Mouse (Mus musculus): ENCODE results near the gene Hdac5. TPM values are rescaled to one million over a fixed set of nuclear protein-coding genes. Genes with fewer than 3 reads are reported as not detected.

Gene Hdac5
- polyA plus RNA-seq, 1 experiment from 2014 or later = 17.7 TPM

GRCm38 (mm10) chr11:102219247-102219993 is 10.5 kb downstream of the Hdac5 start:
- Histone ChIP-seq H3K9me3 (ENCODE audit: low read length) (no peaks in the 10 kb centered on the region), H3K27ac (ENCODE audit: low read depth) (peak overlapping the region; percentile 87), H3K4me3 (ENCODE audit: low read depth, low read length) (peak overlapping the region; percentile 62; the same call in 1 of the 2 replicates), H3K36me3 (replicated peaks; ENCODE audit: insufficient read depth, low read length) (no peaks in the 10 kb centered on the region), H3K9ac (replicated peaks) (peak overlapping the region; percentile 77), H3K27me3 (ENCODE audit: insufficient read depth, low read length) (no peaks in the 10 kb centered on the region), H3K4me1 (ENCODE audit: insufficient read depth) (peaks cover 66% of the 10 kb centered on the region), H3K4me2 (ENCODE audit: low read depth, low read length) (peak overlapping the region; percentile 80)
- WGBS (ENCODE audit: insufficient replicate concordance) = 45% methylated on average over 14 of the region's 14 CpGs
- ATAC-seq (no peak), DNase-seq (peak; percentile 56)
- TF ChIP-seq EP300 (IDR thresholded peaks at IDR 0.05; ENCODE audit: low read depth) = no peak

DNA sequence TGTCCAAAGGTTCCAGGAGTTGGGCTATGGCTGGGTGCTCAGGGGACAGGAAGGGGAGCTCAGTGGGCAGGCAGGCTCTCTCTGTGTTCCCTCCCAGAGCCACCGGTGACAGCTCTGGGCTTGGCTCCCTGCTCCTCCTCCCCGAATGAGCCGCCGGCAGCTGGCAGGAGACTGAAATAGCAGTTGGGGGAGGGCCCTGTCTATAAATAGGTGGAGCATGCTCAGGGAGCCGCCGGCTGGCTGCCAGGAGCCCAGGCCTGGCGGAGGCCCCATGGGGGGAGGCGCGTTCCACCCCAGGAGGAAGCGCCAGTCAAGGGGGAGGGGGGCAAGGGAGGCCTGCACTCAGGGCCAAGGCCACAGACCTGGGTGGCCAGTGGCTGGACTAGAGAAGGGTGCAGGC is 11.2 kb downstream of the Hdac5 start:
- Histone ChIP-seq H3K4me3 (ENCODE audit: low read depth, low read length) (peak overlapping the region; percentile 62), H3K36me3 (replicated peaks; ENCODE audit: insufficient read depth, low read length) (no peaks in the 10 kb centered on the region), H3K9me3 (ENCODE audit: low read length) (no peaks in the 10 kb centered on the region), H3K4me2 (ENCODE audit: low read depth, low read length) (peak overlapping the region; percentile 80), H3K27me3 (ENCODE audit: insufficient read depth, low read length) (no peaks in the 10 kb centered on the region), H3K4me1 (ENCODE audit: insufficient read depth) (peaks cover 70% of the 10 kb centered on the region), H3K9ac (replicated peaks) (peak overlapping the region; percentile 77), H3K27ac (ENCODE audit: low read depth) (peak overlapping the region; percentile 87)
- 0 out of 2 replicates have a peak, but pooled peaks have one; percentile 13 for TF ChIP-seq CTCF (IDR thresholded peaks at IDR 0.05; ENCODE audit: low read depth)
- TF ChIP-seq EP300 (IDR thresholded peaks at IDR 0.05; ENCODE audit: low read depth) = peak; percentile 53; the same call in 1 of the 2 replicates
- DNase-seq (peak; percentile 92), ATAC-seq (peak; percentile 82)
- WGBS (ENCODE audit: insufficient replicate concordance) = 0% methylated on average over 8 of the region's 10 CpGs

- H3K4me2 ChIP-seq (ENCODE audit: low read depth, low read length) = peak overlapping the region; percentile 80
- no peaks in the 10 kb centered on the region for H3K9me3 ChIP-seq (ENCODE audit: low read length)
- peak overlapping the region; percentile 77 for H3K9ac ChIP-seq (replicated peaks)
- no peak for DNase-seq
- peaks cover 73% of the 10 kb centered on the region for H3K4me1 ChIP-seq (ENCODE audit: insufficient read depth)
- no peak for ATAC-seq
- H3K27me3 ChIP-seq (ENCODE audit: insufficient read depth, low read length) = no peaks in the 10 kb centered on the region
- TF ChIP-seq CTCF (IDR thresholded peaks at IDR 0.05; ENCODE audit: low read depth) (no peak), EP300 (IDR thresholded peaks at IDR 0.05; ENCODE audit: low read depth) (no peak)
- WGBS (ENCODE audit: insufficient replicate concordance) = 24% methylated on average over 7 of the region's 7 CpGs
- H3K4me3 ChIP-seq (ENCODE audit: low read depth, low read length) = peak overlapping the region; percentile 62
- H3K36me3 ChIP-seq (replicated peaks; ENCODE audit: insufficient read depth, low read length) = no peaks in the 10 kb centered on the region
- peak overlapping the region; percentile 87 for H3K27ac ChIP-seq (ENCODE audit: low read depth)
Measured at GRCm38 (mm10) chr11:102217876-102218430, 12.0 kb downstream of the Hdac5 start.

GRCm38 (mm10) chr11:102217396-102217795 is 12.6 kb downstream of the Hdac5 start:
- Histone ChIP-seq H3K27me3 (ENCODE audit: insufficient read depth, low read length) (no peaks in the 10 kb centered on the region), H3K4me2 (ENCODE audit: low read depth, low read length) (peak overlapping the region; percentile 80), H3K9me3 (ENCODE audit: low read length) (no peaks in the 10 kb centered on the region), H3K36me3 (replicated peaks; ENCODE audit: insufficient read depth, low read length) (no peaks in the 10 kb centered on the region), H3K4me3 (ENCODE audit: low read depth, low read length) (peak overlapping the region; percentile 62), H3K4me1 (ENCODE audit: insufficient read depth) (peaks cover 72% of the 10 kb centered on the region), H3K27ac (ENCODE audit: low read depth) (peak overlapping the region; percentile 87), H3K9ac (replicated peaks) (peak overlapping the region; percentile 77)
- 44% methylated on average over 6 of the region's 6 CpGs for WGBS (ENCODE audit: insufficient replicate concordance)
- DNase-seq (peak; percentile 35), ATAC-seq (no peak)
- TF ChIP-seq EP300 (IDR thresholded peaks at IDR 0.05; ENCODE audit: low read depth) (no peak), CTCF (IDR thresholded peaks at IDR 0.05; ENCODE audit: low read depth) (no peak)

DNA sequence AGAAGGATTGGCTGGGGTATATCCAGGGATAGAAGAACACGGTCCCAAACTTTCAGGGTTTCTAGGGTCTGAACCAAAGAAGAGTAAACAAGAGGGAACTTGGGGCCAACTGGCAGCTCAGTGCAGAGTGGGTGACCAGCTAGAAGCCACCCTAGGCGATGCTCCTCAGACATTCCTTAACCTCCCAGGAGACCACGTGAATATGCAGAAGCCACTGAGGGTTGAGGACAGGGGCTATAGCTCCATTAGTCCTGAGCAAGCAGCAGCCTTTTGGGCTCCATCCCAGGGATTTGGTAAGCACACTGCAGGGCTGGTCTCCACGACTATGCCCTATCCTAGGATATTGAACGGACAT is 13.1 kb downstream of the Hdac5 start:
- Histone ChIP-seq H3K27ac (ENCODE audit: low read depth) (peak overlapping the region; percentile 87), H3K4me1 (ENCODE audit: insufficient read depth) (peaks cover 69% of the 10 kb centered on the region), H3K36me3 (replicated peaks; ENCODE audit: insufficient read depth, low read length) (no peaks in the 10 kb centered on the region; the same call in 1 of the 2 replicates), H3K4me3 (ENCODE audit: low read depth, low read length) (peak overlapping the region; percentile 62), H3K4me2 (ENCODE audit: low read depth, low read length) (peak overlapping the region; percentile 80), H3K9ac (replicated peaks) (peak overlapping the region; percentile 23), H3K27me3 (ENCODE audit: insufficient read depth, low read length) (no peaks in the 10 kb centered on the region), H3K9me3 (ENCODE audit: low read length) (no peaks in the 10 kb centered on the region)
- WGBS (ENCODE audit: insufficient replicate concordance) = 42% methylated on average over 5 of the region's 5 CpGs
- ATAC-seq (peak; percentile 13; the same call in 1 of the 2 replicates), DNase-seq (no peak)
- no peak for TF ChIP-seq CTCF (IDR thresholded peaks at IDR 0.05; ENCODE audit: low read depth)
- TF ChIP-seq EP300 (IDR thresholded peaks at IDR 0.05; ENCODE audit: low read depth) = no peak

GRCm38 (mm10) chr11:102216056-102216885 is 13.7 kb downstream of the Hdac5 start:
- Histone ChIP-seq H3K4me1 (ENCODE audit: insufficient read depth) (peaks cover 71% of the 10 kb centered on the region), H3K27me3 (ENCODE audit: insufficient read depth, low read length) (no peaks in the 10 kb centered on the region), H3K9ac (replicated peaks) (peak overlapping the region; percentile 64), H3K9me3 (ENCODE audit: low read length) (no peaks in the 10 kb centered on the region), H3K4me3 (ENCODE audit: low read depth, low read length) (peak overlapping the region; percentile 62), H3K36me3 (replicated peaks; ENCODE audit: insufficient read depth, low read length) (no peaks in the 10 kb centered on the region; the same call in 1 of the 2 replicates), H3K4me2 (ENCODE audit: low read depth, low read length) (peak overlapping the region; percentile 80), H3K27ac (ENCODE audit: low read depth) (peak overlapping the region; percentile 87)
- DNase-seq = peak; percentile 65
- WGBS (ENCODE audit: insufficient replicate concordance) = 48% methylated on average over 12 of the region's 12 CpGs
- peak; percentile 52 for ATAC-seq
- TF ChIP-seq EP300 (IDR thresholded peaks at IDR 0.05; ENCODE audit: low read depth) (peak; percentile 64; the same call in 1 of the 2 replicates), CTCF (IDR thresholded peaks at IDR 0.05; ENCODE audit: low read depth) (no peak)
